Mouse (Mus musculus) skeletal muscle tissue, adult 2 months (tissue): ENCODE data around the gene Gm26727.
"Not testable (repeated sequence)": the region's sequence is repeated elsewhere in the genome, so short reads cannot be mapped to it uniquely, and the experiment has no call there.

Experiments
- DNase-seq: peaks from one replicate; pipeline ENCODE4 v3.0.0-alpha.2; 2012; ENCODE audit warnings: low read depth, low spot score

Gene Gm26727

GRCm38 (mm10) chr2:67433081-67433480, at the start of gene Gm26727:
Gene Gm26727 (minus strand): TSS chr2:67433181.
- DNase-seq, result no peak

- DNase-seq, result peak; percentile 94
Measured at GRCm38 (mm10) chr2:67481051-67481450, 48.1 kb upstream of the Gm26727 start.

DNA sequence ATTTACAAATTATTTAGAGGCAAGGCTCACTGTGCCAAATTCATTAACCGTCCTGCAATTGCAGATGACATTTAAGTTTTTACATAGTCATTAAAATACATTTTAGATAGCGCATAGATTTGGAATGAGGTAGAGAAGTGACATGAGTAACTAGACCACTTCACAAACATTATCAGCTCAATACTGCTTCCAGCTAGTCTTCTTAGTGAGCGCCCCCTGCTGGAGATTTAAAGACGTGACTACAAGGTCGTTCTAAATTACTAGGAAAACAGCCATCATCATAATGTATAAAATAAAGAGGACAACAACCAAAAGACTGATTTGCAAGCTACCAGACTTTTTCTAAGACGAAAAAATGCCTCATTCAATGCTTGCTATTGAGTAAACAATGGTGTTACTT, 44.8 kb upstream of the Gm26727 start:
- DNase-seq, result peak; percentile 25

GRCm38 (mm10) chr2:67470030-67470429, 37.0 kb upstream of the Gm26727 start:
- DNase-seq, result not testable (repeated sequence)

DNA sequence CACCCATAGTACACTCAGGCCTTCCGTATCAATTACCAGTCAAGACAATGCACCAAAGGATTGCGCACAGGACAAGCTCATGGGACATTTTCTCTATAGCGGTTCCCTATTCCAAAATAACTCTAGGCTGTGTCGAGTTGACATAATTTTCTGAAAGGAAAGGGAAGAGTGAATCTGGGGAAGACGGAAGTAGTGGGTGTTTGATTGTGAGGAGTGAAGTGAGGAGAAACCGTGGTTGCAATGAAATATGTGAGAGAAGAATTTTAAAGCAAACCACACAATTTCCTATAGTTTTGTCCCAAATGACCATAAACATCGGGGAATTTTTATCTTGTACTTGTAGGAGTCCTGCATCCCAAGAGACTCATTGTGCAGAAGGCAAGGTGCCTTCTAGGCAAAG, 34.1 kb upstream of the Gm26727 start:
- no peak for DNase-seq

DNA sequence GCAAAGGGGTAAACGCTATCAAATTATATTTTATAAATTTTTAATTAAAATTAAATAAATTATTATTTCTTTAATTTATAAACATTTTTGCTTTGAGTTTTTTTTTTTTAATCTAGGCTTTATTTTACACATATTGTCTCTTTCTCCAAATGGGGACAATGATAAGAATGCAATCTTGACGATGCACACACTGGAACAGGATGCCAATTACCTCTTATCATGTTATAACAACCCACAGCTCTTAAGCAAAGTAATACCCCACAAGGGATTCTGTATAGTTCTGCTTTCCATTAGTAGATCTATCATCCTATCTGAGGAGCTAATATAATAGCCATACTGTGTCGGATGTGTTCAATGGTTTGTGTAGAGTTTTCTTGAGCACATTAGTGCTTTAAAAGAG, 27.9 kb upstream of the Gm26727 start:
- no peak for DNase-seq

- peak; percentile 66 for DNase-seq
Measured at GRCm38 (mm10) chr2:67447206-67447605, 14.2 kb upstream of the Gm26727 start.

GRCm38 (mm10) chr2:67446772-67447171, 13.8 kb upstream of the Gm26727 start:
- peak; percentile 45 for DNase-seq

DNA sequence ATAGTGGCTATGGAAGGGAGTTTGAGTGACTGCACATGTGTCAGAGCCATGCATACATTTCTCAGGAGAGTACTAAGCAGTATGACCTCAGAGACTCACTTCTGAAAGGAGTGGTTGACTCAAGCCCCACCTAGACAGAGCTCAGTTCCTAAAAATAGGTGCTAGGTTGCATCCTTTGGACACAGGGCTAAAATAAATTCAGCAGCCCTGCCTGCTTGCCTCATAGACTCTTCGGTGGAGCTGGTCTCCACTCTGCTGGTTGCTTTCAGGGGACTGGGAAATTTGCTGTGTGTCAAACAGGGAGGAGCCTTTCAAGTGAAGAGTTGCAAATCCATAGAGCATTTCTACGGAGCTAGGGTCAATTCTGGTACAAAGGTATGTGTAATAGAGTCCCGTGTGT, 12.8 kb upstream of the Gm26727 start, which contains the start of gene Xirp2:
Xirp2 (plus strand) TSS at position 223 of the 400 bp plus-strand sequence.
- peak; percentile 88 for DNase-seq

DNA sequence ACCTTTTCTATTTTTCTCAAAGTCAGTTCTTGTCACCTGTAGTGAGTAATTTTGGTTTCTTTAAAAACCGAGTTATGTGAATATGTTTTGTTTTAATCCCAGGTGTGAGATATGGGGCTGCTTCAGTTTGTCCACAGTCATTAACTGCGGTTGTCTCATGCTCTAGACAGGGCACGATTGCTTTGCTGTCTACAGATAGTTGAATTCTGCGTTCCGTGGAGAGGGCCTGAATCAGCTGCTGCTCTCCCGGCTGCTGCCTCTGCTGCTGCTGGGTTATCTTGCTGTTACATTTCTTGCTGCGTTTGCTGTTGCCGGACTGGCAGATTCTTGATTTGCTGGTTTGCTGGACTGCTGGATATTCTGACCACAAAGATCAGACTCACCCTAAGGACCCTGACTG, 5.3 kb upstream of the Gm26727 start:
- no peak for DNase-seq

- no peak for DNase-seq
Measured at GRCm38 (mm10) chr2:67422799-67423198, 10.2 kb downstream of the Gm26727 start.

GRCm38 (mm10) chr2:67420853-67421252, 12.1 kb downstream of the Gm26727 start:
- no peak for DNase-seq

DNA sequence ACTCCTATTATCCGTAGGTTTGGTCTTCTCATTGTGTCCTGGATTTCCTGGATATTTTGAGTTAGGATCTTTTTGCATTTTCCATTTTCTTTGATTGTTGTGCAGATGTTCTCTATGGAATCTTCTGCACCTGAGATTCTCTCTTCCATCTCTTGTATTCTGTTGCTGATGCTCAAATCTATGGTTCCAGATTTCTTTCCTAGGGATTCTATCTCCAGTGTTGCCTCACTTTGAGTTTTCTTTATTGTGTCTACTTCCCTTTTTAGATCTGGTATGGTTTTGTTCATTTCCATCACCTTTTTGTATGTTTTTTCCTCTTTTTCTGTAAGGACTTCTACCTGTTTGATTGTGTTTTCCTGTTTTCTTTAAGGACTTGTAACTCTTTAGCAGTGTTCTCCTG, 19.6 kb downstream of the Gm26727 start, which contains the start of gene Gm21830:
Gm21830 (plus strand) TSS at position 301 of the 400 bp plus-strand sequence.
- DNase-seq, result not testable (repeated sequence)
